Mouse (Mus musculus): Measurements from ENCODE around the gene Pdgfra.

DNA sequence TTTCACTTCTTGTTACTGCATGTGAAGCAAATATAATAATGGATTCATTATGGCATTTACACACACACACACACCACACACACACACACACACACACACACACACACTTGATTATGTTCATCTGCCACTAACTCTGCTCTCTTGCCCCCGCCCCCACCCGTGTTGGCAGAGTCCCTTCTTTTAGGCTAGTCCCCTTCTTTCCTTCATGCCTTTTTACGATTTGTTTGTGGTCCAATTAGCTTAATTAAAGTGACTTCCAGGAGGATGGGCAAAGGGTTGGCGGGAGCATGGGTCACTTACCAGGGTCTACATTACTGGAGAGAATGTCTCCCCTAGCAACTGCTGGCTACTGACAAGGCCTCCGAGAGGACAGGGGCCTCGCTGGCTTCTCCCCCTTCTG, 17.7 kb downstream of the Pdgfra start:
- TF ChIP-seq EP300 (IDR thresholded peaks at IDR 0.05; ENCODE audit: insufficient read depth, low read depth, low read length) = no peak
- TF ChIP-seq CTCF (IDR thresholded peaks at IDR 0.05; ENCODE audit: low read depth, low read length) = no peak

Measured in ES-Bruce4 (cell line).